17 mouse cellular contexts compared by ENCODE assay signal in genomic region chr11:94054176-94054575, GRCm38 (mm10). TPM values are rescaled to one million over a fixed set of nuclear protein-coding genes. Genes with fewer than 3 reads are reported as not detected.
A peak's percentile ranks its signal among the peaks of the same experiment; 100 is the strongest.
DNase-seq lines count a peak whose midpoint lies in the region; ATAC-seq and TF ChIP-seq lines count a peak whose summit lies in the region.
"Had no signal": no experiment of that assay in that cellular context is flagged by ENCODE, and none has a peak within 500 bp of the region (broad histone marks: within the 10 kb centered on the region; RNA-seq: fewer than 3 reads in every experiment).

No protein-coding gene starts in this region.

- no peak overlapping the region; the same call in 1 of the 2 replicates for H3K4me3 ChIP-seq in layer of hippocampus, adult 2 months
- no peak overlapping the region for H3K4me3 ChIP-seq in forebrain, embryonic 12.5 days (replicated peaks)
- no peak overlapping the region for H3K4me3 ChIP-seq in forebrain, postnatal 0 days (ENCODE audit: low read depth, low read length)
- no peak overlapping the region for H3K4me3 ChIP-seq in midbrain, postnatal 0 days (ENCODE audit: low read depth, low read length)
- no peak overlapping the region for H3K4me3 ChIP-seq in heart, adult 2 months
- H3K4me3 ChIP-seq: heart, embryonic 13.5 days; limb, embryonic 12.5 days had no signal

- ATAC-seq in forebrain, embryonic 12.5 days (ENCODE audit: low FRiP score) = peak; percentile 53; the same call in 1 of the 2 replicates
- peak; percentile 64 for ATAC-seq in forebrain, postnatal 0 days
- ATAC-seq in midbrain, postnatal 0 days (ENCODE audit: low FRiP score) = peak; percentile 72; the same call in 1 of the 2 replicates
- ATAC-seq: activated CD4-positive, CD25-positive, alpha-beta regulatory T cell, adult 4 months; intestine, postnatal 0 days; Patski had no signal

- H3K4me2 ChIP-seq in forebrain, embryonic 12.5 days = 0 out of 2 replicates have a peak overlapping the region, but pooled peaks have one; percentile 2
- H3K4me2 ChIP-seq in forebrain, postnatal 0 days (ENCODE audit: low read depth) = no peak overlapping the region
- H3K4me2 ChIP-seq in midbrain, postnatal 0 days (ENCODE audit: low read depth, low read length, poor library complexity, severe bottlenecking) = no peak overlapping the region
- H3K4me2 ChIP-seq: heart, embryonic 13.5 days; limb, embryonic 12.5 days had no signal

- TF ChIP-seq CTCF in layer of hippocampus, adult 2 months (conservative IDR thresholded peaks at IDR 0.05) = no peak
- no peak for TF ChIP-seq CTCF in forebrain, postnatal 0 days (IDR thresholded peaks at IDR 0.05; ENCODE audit: low read depth)
- TF ChIP-seq CTCF in midbrain, postnatal 0 days (IDR thresholded peaks at IDR 0.05) = no peak
- TF ChIP-seq CTCF in heart, adult 2 months (IDR thresholded peaks at IDR 0.05) = no peak

- 56% methylated on average over 3 of the region's 3 CpGs for WGBS in forebrain, embryonic 12.5 days
- WGBS in forebrain, postnatal 0 days = 38% methylated on average over 3 of the region's 3 CpGs
- 57% methylated on average over 3 of the region's 3 CpGs for WGBS in midbrain, postnatal 0 days
- WGBS in heart, adult 2 months = 56% methylated on average over 3 of the region's 3 CpGs

- H3K27ac ChIP-seq in layer of hippocampus, adult 2 months = peak overlapping the region; percentile 88
- peak overlapping the region; percentile 43 for H3K27ac ChIP-seq in forebrain, embryonic 12.5 days
- H3K27ac ChIP-seq in forebrain, postnatal 0 days (ENCODE audit: low read depth, low read length) = peak overlapping the region; percentile 74
- peak overlapping the region; percentile 77 for H3K27ac ChIP-seq in midbrain, postnatal 0 days (ENCODE audit: low read depth, low read length)
- no peak overlapping the region for H3K27ac ChIP-seq in heart, adult 2 months
- H3K27ac ChIP-seq: heart, embryonic 13.5 days; kidney, postnatal 0 days; limb, embryonic 12.5 days; liver, embryonic 14.5 days had no signal

- no peak overlapping the region for H3K9ac ChIP-seq in forebrain, embryonic 12.5 days
- H3K9ac ChIP-seq in forebrain, postnatal 0 days = no peak overlapping the region
- H3K9ac ChIP-seq in midbrain, postnatal 0 days (replicated peaks; ENCODE audit: low read length, poor library complexity, severe bottlenecking) = no peak overlapping the region
- H3K9ac ChIP-seq in heart, adult 2 months (ENCODE audit: low read depth, low read length) = no peak overlapping the region
- H3K9ac ChIP-seq: heart, embryonic 13.5 days; limb, embryonic 12.5 days; liver, embryonic 14.5 days had no signal

- no peaks in the 10 kb centered on the region for H3K9me3 ChIP-seq in forebrain, embryonic 12.5 days
- no peaks in the 10 kb centered on the region for H3K9me3 ChIP-seq in forebrain, postnatal 0 days (ENCODE audit: low read length)
- H3K9me3 ChIP-seq in midbrain, postnatal 0 days (ENCODE audit: low read length) = no peaks in the 10 kb centered on the region
- H3K9me3 ChIP-seq: heart, embryonic 13.5 days; limb, embryonic 12.5 days had no signal

- H3K4me1 ChIP-seq in forebrain, embryonic 12.5 days = peaks cover 22% of the 10 kb centered on the region
- peaks cover 6% of the 10 kb centered on the region; the same call in 1 of the 2 replicates for H3K4me1 ChIP-seq in forebrain, postnatal 0 days (ENCODE audit: insufficient read depth)
- H3K4me1 ChIP-seq in midbrain, postnatal 0 days (ENCODE audit: insufficient read depth, low read length) = 0 out of 2 replicates have a peak, but pooled peaks cover 3% of the 10 kb centered on the region
- H3K4me1 ChIP-seq in heart, adult 2 months (ENCODE audit: control insufficient read depth, insufficient read depth, low read length) = peaks cover 5% of the 10 kb centered on the region
- H3K4me1 ChIP-seq: limb, embryonic 12.5 days had no signal

- peaks cover 3% of the 10 kb centered on the region; the same call in 1 of the 2 replicates for H3K79me2 ChIP-seq in heart, adult 2 months (replicated peaks; ENCODE audit: control insufficient read depth, insufficient read depth, low read length)

- H3K36me3 ChIP-seq in forebrain, embryonic 12.5 days (replicated peaks) = peaks cover 69% of the 10 kb centered on the region
- H3K36me3 ChIP-seq in forebrain, postnatal 0 days (ENCODE audit: insufficient read depth) = peaks cover 32% of the 10 kb centered on the region
- H3K36me3 ChIP-seq in midbrain, postnatal 0 days (ENCODE audit: insufficient read depth, low read length) = peaks cover 7% of the 10 kb centered on the region; the same call in 1 of the 2 replicates
- H3K36me3 ChIP-seq in heart, adult 2 months (ENCODE audit: control insufficient read depth, insufficient read depth, low read length) = peaks cover 14% of the 10 kb centered on the region

- no peak for TF ChIP-seq POLR2A in heart, adult 2 months (IDR thresholded peaks at IDR 0.05; ENCODE audit: insufficient read depth, low read depth, low read length)

- no peak for TF ChIP-seq EP300 in heart, adult 2 months (IDR thresholded peaks at IDR 0.05; ENCODE audit: insufficient read depth, low read depth, low read length)

- intact Hi-C loops in heart, adult 2 months (cut with DNase I) = no loop called here

- DNase-seq in layer of hippocampus, adult 2 months (ENCODE audit: low spot score in 2 of 2) = no peak
- no peak for DNase-seq in layer of hippocampus, postnatal 14 days (ENCODE audit: low spot score in 2 of 2)
- peak; percentile 18 for DNase-seq in forebrain, postnatal 0 days
- DNase-seq in midbrain, postnatal 0 days (ENCODE audit: low spot score) = peak; percentile 42
- DNase-seq in heart, adult 2 months = no peak
- no peak for DNase-seq in spleen, postnatal 14 days (ENCODE audit: low spot score in 2 of 2)
- DNase-seq: heart, postnatal 4 days; right cerebral cortex, adult 18-20 months; thymus, adult 2 months had no signal

- H3K27me3 ChIP-seq in forebrain, embryonic 12.5 days = no peaks in the 10 kb centered on the region
- no peaks in the 10 kb centered on the region for H3K27me3 ChIP-seq in forebrain, postnatal 0 days (ENCODE audit: insufficient read depth, low read length)
- H3K27me3 ChIP-seq in midbrain, postnatal 0 days (ENCODE audit: insufficient read depth, low read length) = no peaks in the 10 kb centered on the region
- H3K27me3 ChIP-seq in heart, adult 2 months (ENCODE audit: control insufficient read depth, insufficient read depth, low read length) = no peaks in the 10 kb centered on the region
- H3K27me3 ChIP-seq: heart, embryonic 13.5 days; limb, embryonic 12.5 days; Patski had no signal

RNA-seq across cellular contexts. Expression of gene Spag9, which starts 58.3 kb away (rescaled TPM):
- 100 to 1,000 TPM; 213 to 217 TPM for total RNA-seq in layer of hippocampus, adult 2 months (2021)
- total RNA-seq in layer of hippocampus, postnatal 14 days (2021) = 100 to 1,000 TPM; 218 to 238 TPM
- polyA plus RNA-seq in forebrain, embryonic 12.5 days (2016; fragmentation: Nextera tagmentation; extraction: Ambion mirVana) = 124 and 127 TPM in 2 replicates
- total RNA-seq in forebrain, postnatal 0 days (2014; rRNA removed) = 127 and 155 TPM in 2 replicates
- 50.0 and 67.1 TPM in 2 replicates for polyA plus RNA-seq in forebrain, postnatal 0 days (2015; fragmentation: Nextera tagmentation; extraction: Ambion mirVana)
- total RNA-seq in midbrain, postnatal 0 days (2014; rRNA removed) = 131 and 161 TPM in 2 replicates
- 66.8 and 80.7 TPM in 2 replicates for polyA plus RNA-seq in midbrain, postnatal 0 days (2015; fragmentation: Nextera tagmentation; extraction: Ambion mirVana)
- total RNA-seq in heart, adult 2 months (2021) = 100 to 1,000 TPM; 131 to 155 TPM
- polyA plus RNA-seq in heart, adult 2 months (2012; rRNA removed) = 23.9 and 40.7 TPM in 2 replicates

Comparison
In these comparisons a context has a peak if more than half of its experiments do, and no peak if none do; other contexts are left out.
1. DNase-seq: peak in forebrain, postnatal 0 days (single experiment) and midbrain, postnatal 0 days (single experiment); none in layer of hippocampus, adult 2 months (0 of 2), layer of hippocampus, postnatal 14 days (0 of 2), heart, adult 2 months (0 of 2) and spleen, postnatal 14 days (0 of 2).
2. Peak in every context shown above with its lines, with median percentiles within 50 percentile points of each other: ATAC-seq.